In the genomic region with DNA sequence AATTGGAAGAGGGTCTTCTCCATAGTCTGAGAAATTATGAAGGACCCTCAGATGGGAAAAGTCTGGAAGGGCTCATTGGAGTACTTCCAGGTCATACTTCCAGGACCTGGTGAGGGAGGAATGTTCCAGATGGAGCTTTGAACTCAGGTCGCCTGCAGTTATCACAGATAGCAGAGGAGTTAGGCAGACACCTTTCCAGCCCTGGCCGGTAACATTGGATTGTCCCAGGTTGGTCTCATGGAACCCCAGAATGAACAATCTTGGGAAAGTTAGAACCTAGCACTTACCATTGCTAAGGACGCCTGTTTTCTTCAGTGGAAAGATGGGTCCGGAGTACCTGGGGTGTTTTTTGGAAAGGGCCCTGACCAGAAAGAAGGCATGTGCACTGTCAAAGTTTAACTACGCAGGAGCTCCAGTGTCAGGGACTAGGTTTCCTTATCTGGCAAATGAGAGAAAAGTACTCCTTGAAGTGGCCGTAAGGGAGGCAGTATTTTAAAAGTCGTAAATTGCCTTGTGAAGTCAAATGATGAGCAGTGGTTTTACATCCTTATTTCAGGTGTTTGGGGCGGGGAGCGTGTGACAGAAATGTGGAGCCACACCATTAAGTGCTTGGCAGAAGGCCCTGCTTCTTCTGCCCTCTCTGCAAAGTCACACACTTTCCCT, we compare ENCODE assay signal across 9 mouse cellular contexts. TPM values are rescaled to one million over a fixed set of nuclear protein-coding genes. Genes with fewer than 3 reads are reported as not detected.
DNase-seq lines count a peak whose midpoint lies in the region; ATAC-seq and TF ChIP-seq lines count a peak whose summit lies in the region.
"Had no signal": no experiment of that assay in that cellular context is flagged by ENCODE, and none has a peak within 500 bp of the region (broad histone marks: within the 10 kb centered on the region; RNA-seq: fewer than 3 reads in every experiment).

No protein-coding gene starts in this region.

- peaks cover 16% of the 10 kb centered on the region for H3K79me2 ChIP-seq in CH12.LX (replicated peaks; ENCODE audit: control insufficient read depth, extremely low read depth, insufficient read depth, poor library complexity, severe bottlenecking)
- H3K79me2 ChIP-seq in MEL (ENCODE audit: control insufficient read depth, insufficient read depth, low read length, poor library complexity): peaks cover 26% of the 10 kb centered on the region

- H3K27me3 ChIP-seq in CH12.LX (replicated peaks) (peaks cover 3% of the 10 kb centered on the region), MEL (ENCODE audit: control insufficient read depth in 1 of 2, insufficient read depth in 2 of 2, low read length in 2 of 2) (peaks cover 2 to 3% of the 10 kb centered on the region in 2 experiments; a peak in 3 of 4 replicates)
- H3K27me3 ChIP-seq in hindbrain, embryonic 13.5 days: 0 out of 2 replicates have a peak, but pooled peaks cover 4% of the 10 kb centered on the region

- no peak overlapping the region for H3K27ac ChIP-seq in CH12.LX (ENCODE audit: insufficient read depth, low read depth)
- H3K27ac ChIP-seq in MEL (ENCODE audit: control insufficient read depth, low read depth, low read length): no peak overlapping the region; the same call in 1 of the 2 replicates
- H3K27ac ChIP-seq in hindbrain, embryonic 13.5 days: no peak overlapping the region

- H3K36me3 ChIP-seq in CH12.LX (replicated peaks in 1 of 2; ENCODE audit: control insufficient read depth in 1 of 2, insufficient read depth in 1 of 2, low read length in 1 of 2): peaks cover 16 to 37% of the 10 kb centered on the region in 2 experiments
- peaks cover 4 to 29% of the 10 kb centered on the region in 2 experiments for H3K36me3 ChIP-seq in MEL (ENCODE audit: control insufficient read depth in 1 of 2, insufficient read depth in 2 of 2, low read length in 2 of 2)
- peaks cover 15% of the 10 kb centered on the region for H3K36me3 ChIP-seq in hindbrain, embryonic 13.5 days

- no peak for TF ChIP-seq RAD21 in CH12.LX (IDR thresholded peaks at IDR 0.05; ENCODE audit: low read depth, low read length)
- TF ChIP-seq RAD21 in MEL (IDR thresholded peaks at IDR 0.05; ENCODE audit: low read depth, low read length): no peak

- DNase-seq in CH12.LX (ENCODE audit: extremely low read depth) (peak; percentile 51), MEL (ENCODE audit: low read depth, low spot score) (peak; percentile 57)
- peak; percentile 17 for DNase-seq in lung, postnatal 14 days
- DNase-seq in right cerebral cortex, postnatal 25 days: no peak
- no peak for DNase-seq in layer of hippocampus, postnatal 25 days (ENCODE audit: extremely low spot score in 1 of 2, low spot score in 1 of 2)
- DNase-seq in cerebellum, adult 18-20 months: no peak
- DNase-seq in layer of hippocampus, adult 18-20 months (ENCODE audit: low spot score in 2 of 2): no peak

- 0 out of 2 replicates have a peak, but pooled peaks have one; percentile 1 for ATAC-seq in hindbrain, embryonic 13.5 days (ENCODE audit: low FRiP score)

- peak overlapping the region; percentile 71 for H3K4me2 ChIP-seq in CH12.LX (ENCODE audit: insufficient read depth, low read depth, poor library complexity, severe bottlenecking)
- H3K4me2 ChIP-seq in hindbrain, embryonic 13.5 days: peak overlapping the region; percentile 77

- H3K9me3 ChIP-seq in CH12.LX (replicated peaks; ENCODE audit: low read length) (no peaks in the 10 kb centered on the region), MEL (replicated peaks; ENCODE audit: insufficient read depth, low read length) (no peaks in the 10 kb centered on the region)
- no peaks in the 10 kb centered on the region for H3K9me3 ChIP-seq in hindbrain, embryonic 13.5 days

- peaks cover 6 to 51% of the 10 kb centered on the region in 2 experiments for H3K4me1 ChIP-seq in CH12.LX (ENCODE audit: control insufficient read depth in 1 of 2, insufficient read depth in 2 of 2)
- peaks cover 7 to 20% of the 10 kb centered on the region in 2 experiments for H3K4me1 ChIP-seq in MEL (ENCODE audit: control insufficient read depth in 1 of 2, insufficient read depth in 2 of 2, low read length in 2 of 2)
- peaks cover 16% of the 10 kb centered on the region for H3K4me1 ChIP-seq in hindbrain, embryonic 13.5 days (replicated peaks)

- peak overlapping the region; percentile 79 for H3K9ac ChIP-seq in CH12.LX (ENCODE audit: insufficient read depth, low read depth)
- H3K9ac ChIP-seq in MEL (ENCODE audit: control insufficient read depth, low read depth, low read length, poor library complexity, severe bottlenecking): peak overlapping the region; percentile 78
- H3K9ac ChIP-seq in hindbrain, embryonic 13.5 days: peak overlapping the region; percentile 78

- TF ChIP-seq CTCF in CH12.LX (conservative IDR thresholded peaks at IDR 0.05 in 1 of 2, IDR thresholded peaks at IDR 0.05 in 1 of 2; ENCODE audit: low read depth in 2 of 2, low read length in 2 of 2): no peak
- TF ChIP-seq CTCF in MEL (IDR thresholded peaks at IDR 0.05 in 2 of 3, conservative IDR thresholded peaks at IDR 0.05 in 1 of 3; ENCODE audit: control insufficient read depth in 1 of 3, insufficient read depth in 1 of 3, low read depth in 2 of 3, low read length in 3 of 3, poor library complexity in 1 of 3, severe bottlenecking in 1 of 3): no peak

- H3K4me3 ChIP-seq in CH12.LX (replicated peaks in 1 of 3; ENCODE audit: low read depth in 2 of 3, low read length in 2 of 3, poor library complexity in 1 of 3) (peak overlapping the region; percentile 74 to 85 (median 79)), MEL (ENCODE audit: control insufficient read depth in 1 of 2, insufficient read depth in 1 of 2, low read depth in 2 of 2, low read length in 2 of 2) (peak overlapping the region; percentile 77 to 88)
- peak overlapping the region; percentile 70 for H3K4me3 ChIP-seq in hindbrain, embryonic 13.5 days

- 67% methylated on average over 9 of the region's 9 CpGs for WGBS in hindbrain, embryonic 13.5 days

- TF ChIP-seq POLR2A in CH12.LX (IDR thresholded peaks at IDR 0.05; ENCODE audit: low read depth, low read length): no peak
- TF ChIP-seq POLR2A in MEL (IDR thresholded peaks at IDR 0.05; ENCODE audit: control insufficient read depth in 1 of 2, insufficient read depth in 1 of 2, low read depth in 1 of 2, low read length in 2 of 2, poor library complexity in 1 of 2): no peak

- dilution Hi-C loops in CH12.LX (cut with MboI; ENCODE audit: extremely low pct_ligation_motif_present, extremely low pct_unique_long_range_greater_than_20kb, low sequenced_read_pairs): no loop called here

- in situ Hi-C loops in CH12.LX (cut with MboI; ENCODE audit: low pct_ligation_motif_present, low pct_unique_long_range_greater_than_20kb, low sequenced_read_pairs): no loop called here

- TF ChIP-seq EP300 in CH12.LX (IDR thresholded peaks at IDR 0.05; ENCODE audit: low read length): no peak
- no peak for TF ChIP-seq EP300 in MEL (IDR thresholded peaks at IDR 0.05; ENCODE audit: low read depth in 1 of 2, low read length in 2 of 2)

TF ChIP-seq in CH12.LX, 34 proteins besides CTCF, POLR2A, EP300 and RAD21:
- TF ChIP-seq SMC3 (IDR thresholded peaks at IDR 0.05; ENCODE audit: low read depth, low read length) (no peak), SIN3A (IDR thresholded peaks at IDR 0.05; ENCODE audit: low read length) (peak; percentile 27; the same call in 1 of the 2 replicates)

TF ChIP-seq in MEL, 35 proteins besides CTCF, POLR2A, EP300 and RAD21:
- TF ChIP-seq TCF12 (IDR thresholded peaks at IDR 0.05; ENCODE audit: low read depth, low read length) (no peak), MYC (IDR thresholded peaks at IDR 0.05; ENCODE audit: low read depth, low read length) (0 out of 2 replicates have a peak, but pooled peaks have one; percentile 3), GATA1 (IDR thresholded peaks at IDR 0.05; ENCODE audit: low read depth, low read length) (no peak)
TF ChIP-seq in MEL: peak in this region for 1.

RNA-seq across cellular contexts. Expression of a gene that starts 1.1 kb away (rescaled TPM):
- total RNA-seq in CH12.LX (2012; rRNA removed): 108 and 126 TPM in 2 replicates
- 130 and 146 TPM in 2 replicates for total RNA-seq in CH12.LX (2014; rRNA removed)
- 167 and 211 TPM in 2 replicates for polyA plus RNA-seq in CH12.LX (2012; ENCODE audit: insufficient read length, low read depth)
- 203 and 205 TPM in 2 replicates for total RNA-seq in MEL (2012; rRNA removed)
- polyA plus RNA-seq in MEL (2012; ENCODE audit: insufficient read depth in 1 of 2, insufficient read length in 2 of 2, low read depth in 1 of 2, low replicate concordance in 2 of 2, missing spikeins in 1 of 2): 100 to 1,000 TPM; 172 to 213 TPM
- 31.5 and 35.1 TPM in 2 replicates for polyA plus RNA-seq in hindbrain, embryonic 13.5 days (2015; fragmentation: Nextera tagmentation; extraction: Ambion mirVana)
- total RNA-seq in layer of hippocampus, postnatal 25 days (2021): 10 to 100 TPM; 53.3 to 59.2 TPM
- total RNA-seq in layer of hippocampus, adult 18-20 months (2021): 10 to 100 TPM; 59.5 to 60.1 TPM

RNA-seq across cellular contexts. Expression of a gene that starts 25.8 kb away (rescaled TPM):
- total RNA-seq in CH12.LX (2012; rRNA removed) (103 and 106 TPM in 2 replicates), CH12.LX (2014; rRNA removed) (107 and 114 TPM in 2 replicates), MEL (2012; rRNA removed) (192 and 195 TPM in 2 replicates)
- polyA plus RNA-seq in CH12.LX (2012; ENCODE audit: insufficient read length, low read depth) (83.7 and 93.0 TPM in 2 replicates), MEL (2012; ENCODE audit: insufficient read depth in 1 of 2, insufficient read length in 2 of 2, low read depth in 1 of 2, low replicate concordance in 2 of 2, missing spikeins in 1 of 2) (100 to 1,000 TPM in 1 of 2 experiments, not detected in 1; 177 TPM)
- polyA plus RNA-seq in hindbrain, embryonic 13.5 days (2015; fragmentation: Nextera tagmentation; extraction: Ambion mirVana): 264 and 272 TPM in 2 replicates
- total RNA-seq in layer of hippocampus, postnatal 25 days (2021): 100 to 1,000 TPM in 1 of 2 experiments, 10 to 100 TPM in 1; 99.3 to 110 TPM
- 100 to 1,000 TPM; 105 to 120 TPM for total RNA-seq in layer of hippocampus, adult 18-20 months (2021)

RNA-seq across cellular contexts. Expression of a gene that starts 40.7 kb away (rescaled TPM):
- total RNA-seq in CH12.LX (2012; rRNA removed) (not detected in 2 replicates), CH12.LX (2014; rRNA removed) (not detected in 2 replicates), MEL (2012; rRNA removed) (not detected in 2 replicates)
- polyA plus RNA-seq in CH12.LX (2012; ENCODE audit: insufficient read length, low read depth) (not detected in 2 replicates), MEL (2012; ENCODE audit: insufficient read depth in 1 of 2, insufficient read length in 2 of 2, low read depth in 1 of 2, low replicate concordance in 2 of 2, missing spikeins in 1 of 2) (not detected)
- polyA plus RNA-seq in hindbrain, embryonic 13.5 days (2015; fragmentation: Nextera tagmentation; extraction: Ambion mirVana): 0.18 and 0.43 TPM in 2 replicates
- total RNA-seq in layer of hippocampus, postnatal 25 days (2021): under 1 TPM; 0.49 to 0.94 TPM
- total RNA-seq in layer of hippocampus, adult 18-20 months (2021): 1 to 10 TPM in 1 of 2 experiments, under 1 TPM in 1; 0.61 to 1.0 TPM
- polyA plus RNA-seq: thymus, postnatal 0 days had no signal

RNA-seq across cellular contexts. Expression of a gene that starts 44.2 kb away (rescaled TPM):
- total RNA-seq in CH12.LX (2012; rRNA removed) (34.8 and 36.8 TPM in 2 replicates), CH12.LX (2014; rRNA removed) (78.3 and 82.6 TPM in 2 replicates), MEL (2012; rRNA removed) (113 and 119 TPM in 2 replicates)
- polyA plus RNA-seq in CH12.LX (2012; ENCODE audit: insufficient read length, low read depth) (72.7 and 79.0 TPM in 2 replicates), MEL (2012; ENCODE audit: insufficient read depth in 1 of 2, insufficient read length in 2 of 2, low read depth in 1 of 2, low replicate concordance in 2 of 2, missing spikeins in 1 of 2) (100 to 1,000 TPM in 1 of 2 experiments, not detected in 1; 226 TPM)
- polyA plus RNA-seq in hindbrain, embryonic 13.5 days (2015; fragmentation: Nextera tagmentation; extraction: Ambion mirVana): 113 and 116 TPM in 2 replicates
- total RNA-seq in layer of hippocampus, postnatal 25 days (2021): 100 to 1,000 TPM; 119 to 140 TPM
- 100 to 1,000 TPM; 201 to 228 TPM for total RNA-seq in layer of hippocampus, adult 18-20 months (2021)

Comparison
In these comparisons a context has a peak if more than half of its experiments do, and no peak if none do; other contexts are left out.
1. DNase-seq: peak in CH12.LX (single experiment), MEL (single experiment) and lung, postnatal 14 days (single experiment); none in right cerebral cortex, postnatal 25 days (single experiment), layer of hippocampus, postnatal 25 days (0 of 2), cerebellum, adult 18-20 months (0 of 2) and layer of hippocampus, adult 18-20 months (0 of 2).
2. Peak in every context shown above with its lines, with median percentiles within 50 percentile points of each other: H3K4me3 ChIP-seq and H3K9ac ChIP-seq.